Mouse (Mus musculus) c-Kit-positive CD71-negative TER-119-negative erythroid progenitor cells, embryonic 14.5 days (primary cell): ENCODE data around the gene Adat1.

Source experiments
- DNase-seq: peaks from one replicate; pipeline ENCODE4 v3.0.0-alpha.2; 2013; ENCODE audit warnings: low read depth

The Adat1 gene

DNA sequence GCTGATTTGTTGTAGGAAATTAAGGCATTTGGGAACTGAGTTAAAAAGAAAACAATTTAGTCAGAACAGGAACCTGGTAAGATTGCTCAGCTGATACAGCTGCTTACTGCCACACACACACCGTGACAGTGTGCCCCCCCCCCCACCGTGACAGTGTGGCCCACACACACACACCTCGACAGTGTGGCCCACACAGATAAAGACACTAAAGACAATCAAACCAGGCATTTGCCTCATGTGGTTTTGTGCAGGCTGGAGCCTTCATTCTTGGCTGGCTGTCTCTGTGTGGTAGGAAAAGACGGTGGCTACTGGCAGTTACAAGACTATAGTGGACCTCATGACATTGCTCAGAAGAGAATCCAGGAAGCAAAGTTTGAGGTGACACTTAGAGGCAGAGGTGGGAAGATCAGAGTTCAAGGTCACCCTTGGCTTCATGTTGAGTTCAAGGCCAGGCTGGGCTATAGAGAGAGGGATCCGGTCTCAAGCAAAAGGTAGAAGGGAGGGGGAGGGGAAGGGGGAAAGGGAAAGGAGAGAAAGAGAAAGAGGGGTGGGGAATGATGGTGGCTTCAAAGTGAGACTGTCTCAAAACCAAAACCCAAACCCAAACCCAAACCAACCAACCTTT is 24.7 kb downstream of the Adat1 start:
- no peak for DNase-seq

DNA sequence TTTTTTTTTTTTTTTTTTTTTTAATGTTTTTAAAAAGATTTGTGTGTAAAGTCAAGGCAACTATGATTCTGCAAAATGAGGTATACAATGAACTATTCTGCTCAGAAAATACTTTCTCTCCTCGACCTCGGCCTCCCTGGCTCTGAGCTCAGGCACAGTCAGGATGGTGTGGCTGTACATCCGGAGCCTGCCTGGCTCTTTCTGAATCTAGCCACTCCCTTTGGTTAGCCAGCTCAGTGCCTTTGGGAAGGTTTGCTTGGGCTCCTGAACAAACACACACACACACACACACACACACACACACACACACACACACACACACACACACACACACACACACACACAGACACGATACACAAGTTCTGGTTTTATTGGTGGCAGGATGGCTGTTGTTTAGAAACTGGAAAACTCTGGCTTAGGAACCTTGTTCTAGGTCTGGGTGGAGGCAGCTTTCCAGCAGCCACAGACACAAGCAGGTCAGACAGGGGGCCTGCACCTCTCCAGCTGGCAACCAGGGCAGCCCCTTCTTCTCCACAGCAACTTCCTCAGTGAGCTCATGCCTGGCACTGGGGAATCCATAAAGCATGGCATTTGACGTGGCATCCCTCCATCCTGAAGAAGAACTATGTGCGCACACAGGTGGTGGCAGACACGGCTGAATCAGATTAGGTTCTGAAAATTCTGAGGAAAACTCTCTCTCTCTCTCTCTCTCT is 27.1 kb downstream of the Adat1 start:
- DNase-seq: no peak

DNA sequence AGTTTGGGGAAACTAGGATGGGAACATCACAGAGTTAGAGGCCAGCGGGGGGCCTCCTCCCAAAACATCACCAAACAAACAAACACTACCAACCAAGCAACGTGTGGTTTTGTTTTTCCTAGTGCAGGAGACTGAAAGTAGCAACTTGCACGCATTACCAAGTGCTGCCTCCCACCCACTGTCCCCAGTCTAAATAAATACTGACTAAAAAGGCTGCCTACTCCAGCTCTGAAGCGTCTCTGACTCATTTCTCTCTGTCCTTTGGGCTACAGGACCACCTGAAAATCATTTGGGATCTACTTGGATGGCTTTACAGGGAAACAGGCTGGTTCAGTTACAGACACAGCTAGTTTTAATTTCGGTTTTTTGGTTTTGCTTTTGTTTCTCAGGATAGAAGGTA is 27.8 kb downstream of the Adat1 start:
- no peak for DNase-seq

DNA sequence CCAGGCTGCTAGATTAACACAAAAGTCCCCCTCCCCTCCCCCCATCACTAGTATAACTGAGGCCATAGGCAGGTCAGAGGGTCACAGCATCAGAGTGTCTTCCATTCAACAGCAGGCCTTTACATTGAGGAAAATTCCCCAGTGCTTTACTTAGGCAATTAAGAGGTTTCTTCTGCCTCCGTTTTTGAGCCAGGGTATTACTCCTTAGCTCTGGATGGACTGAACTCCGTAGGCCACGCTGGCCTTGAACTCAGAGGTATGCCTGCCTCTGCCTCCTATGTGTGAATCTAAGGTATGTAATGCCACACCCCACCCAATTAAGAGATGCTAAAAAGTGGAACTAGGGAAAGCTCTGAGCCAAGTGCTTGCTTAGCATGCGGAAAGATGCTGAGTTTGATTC is 28.6 kb downstream of the Adat1 start:
- no peak for DNase-seq

DNA sequence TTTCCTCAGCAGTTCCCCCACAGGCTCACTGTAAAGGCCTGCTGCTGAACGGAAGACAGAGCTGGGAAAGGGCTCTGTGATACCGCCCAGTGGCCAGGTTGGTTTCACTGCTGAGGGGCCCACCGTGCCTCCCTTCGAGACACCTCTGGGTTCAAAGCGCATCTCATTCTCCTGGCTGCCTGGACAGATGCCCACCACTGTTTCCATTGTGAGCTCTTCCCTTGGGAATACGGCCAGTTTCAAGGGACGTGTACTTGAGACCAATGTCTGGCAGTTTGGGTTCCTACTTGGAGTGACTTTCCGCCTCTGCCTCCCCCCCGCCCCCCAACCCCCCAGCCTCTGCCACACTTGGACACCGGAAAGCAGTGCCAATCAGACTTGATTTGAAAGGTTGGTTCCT is 29.0 kb downstream of the Adat1 start:
- DNase-seq: no peak

DNA sequence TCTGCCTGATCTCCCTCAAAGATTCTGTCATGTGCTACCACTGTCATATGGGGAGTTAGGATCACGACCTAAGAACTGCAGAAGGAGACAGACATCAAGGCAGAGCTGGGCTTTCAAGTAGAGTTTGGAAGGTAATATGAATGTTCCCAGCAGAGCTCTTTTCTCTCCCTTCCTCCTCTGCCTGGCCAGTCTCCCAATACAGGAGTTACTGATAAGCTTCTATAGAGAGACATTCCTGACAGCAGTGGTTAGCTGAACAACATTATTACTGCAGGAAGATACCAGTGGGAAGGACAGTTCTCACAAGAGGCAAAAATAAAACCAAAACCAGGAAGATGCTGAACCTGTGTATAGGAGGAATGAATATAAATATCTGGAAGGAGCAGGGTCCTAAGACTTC is 29.5 kb downstream of the Adat1 start:
- DNase-seq: no peak

DNA sequence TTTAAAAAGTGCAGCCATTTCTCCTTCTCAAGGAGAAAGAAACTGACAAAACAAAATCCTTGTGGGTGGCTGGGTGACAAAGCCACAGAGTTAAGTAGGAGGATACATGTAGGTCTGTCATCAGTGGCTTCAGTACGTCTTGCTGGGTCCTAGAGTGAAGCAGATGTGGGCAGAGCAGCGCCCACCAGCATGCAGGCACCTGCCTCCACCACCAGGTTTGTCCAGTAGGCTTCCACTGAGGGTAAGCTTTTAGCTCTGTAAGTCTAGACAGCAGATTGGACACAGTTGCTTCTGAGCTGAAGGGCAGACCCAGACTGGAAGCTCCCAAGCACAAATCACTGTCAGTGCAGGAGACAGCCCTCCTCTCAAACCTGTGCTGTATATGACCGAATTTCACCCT is 30.8 kb downstream of the Adat1 start:
- no peak for DNase-seq

DNA sequence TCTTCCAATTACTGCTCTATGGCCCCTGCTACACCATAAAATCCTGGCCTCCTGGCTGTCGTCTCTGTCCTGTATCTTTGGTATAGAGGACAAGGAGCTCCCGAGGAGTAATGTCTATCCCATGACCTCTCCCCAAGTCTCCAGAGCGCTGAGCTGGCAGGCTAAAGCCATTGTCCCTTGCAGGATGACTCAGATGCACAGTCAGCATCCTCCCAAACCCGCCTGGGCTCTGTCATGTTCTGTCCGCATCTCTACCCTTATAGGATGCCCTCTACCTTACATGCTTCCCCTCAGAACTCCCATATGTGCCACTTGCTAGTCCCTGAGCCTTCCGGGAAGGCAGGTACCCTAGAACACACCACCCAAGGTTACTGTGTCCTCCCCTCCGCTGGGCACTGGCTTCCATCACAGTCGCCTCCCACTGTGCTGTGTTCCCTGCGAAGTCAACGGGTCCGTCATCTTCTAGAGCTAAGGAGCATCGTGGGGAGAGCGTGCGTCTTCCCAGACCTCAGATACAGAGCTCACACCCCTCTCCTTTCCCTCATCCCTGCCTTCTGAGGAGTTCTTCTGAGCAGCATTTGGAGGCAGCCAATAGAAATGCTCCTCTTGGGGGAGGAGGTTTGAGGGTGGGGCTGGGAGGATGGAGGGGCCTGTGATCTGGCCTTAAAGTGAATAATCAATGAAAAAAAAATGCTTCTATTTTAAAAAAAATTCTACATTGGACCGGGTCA is 31.3 kb downstream of the Adat1 start:
- no peak for DNase-seq

DNA sequence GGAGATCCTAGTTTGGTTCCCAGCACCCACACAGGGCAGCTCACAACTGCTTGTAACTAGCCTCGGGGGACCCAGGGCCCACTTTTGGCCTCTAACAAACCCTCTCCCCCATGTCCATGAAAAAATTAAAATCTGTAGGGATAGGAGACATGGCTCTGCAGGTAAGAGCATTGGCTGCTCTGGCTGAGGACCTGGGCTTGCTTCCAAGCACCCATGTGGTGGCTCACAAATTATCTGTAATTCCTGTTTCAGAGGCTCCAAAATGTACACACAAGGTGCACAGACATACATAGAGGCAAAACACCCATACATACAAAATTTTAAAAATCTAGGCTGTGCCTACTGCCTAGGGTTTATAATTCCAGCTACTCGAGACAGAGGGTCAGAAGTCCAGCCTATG is 34.9 kb downstream of the Adat1 start:
- no peak for DNase-seq

DNA sequence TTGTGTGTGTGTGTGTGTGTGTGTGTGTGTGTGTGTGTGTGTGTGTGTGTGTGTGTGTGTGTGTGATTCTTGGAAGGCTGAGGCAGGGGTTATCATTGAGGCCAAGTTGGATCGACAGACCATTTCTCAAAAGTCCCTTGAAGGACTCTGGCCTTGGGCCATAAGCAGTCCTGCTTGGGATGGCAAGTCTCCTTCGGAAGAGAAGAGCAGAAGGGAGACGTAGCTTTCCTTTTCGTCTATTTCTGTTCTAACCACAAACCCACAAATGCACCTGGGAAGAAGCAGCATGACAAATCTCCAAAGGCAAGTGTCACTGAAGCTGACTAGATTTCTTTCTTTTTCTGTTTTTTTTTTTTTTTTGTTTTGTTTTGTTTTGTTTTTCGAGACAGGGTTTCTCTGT is 36.2 kb downstream of the Adat1 start:
- DNase-seq: no peak

DNA sequence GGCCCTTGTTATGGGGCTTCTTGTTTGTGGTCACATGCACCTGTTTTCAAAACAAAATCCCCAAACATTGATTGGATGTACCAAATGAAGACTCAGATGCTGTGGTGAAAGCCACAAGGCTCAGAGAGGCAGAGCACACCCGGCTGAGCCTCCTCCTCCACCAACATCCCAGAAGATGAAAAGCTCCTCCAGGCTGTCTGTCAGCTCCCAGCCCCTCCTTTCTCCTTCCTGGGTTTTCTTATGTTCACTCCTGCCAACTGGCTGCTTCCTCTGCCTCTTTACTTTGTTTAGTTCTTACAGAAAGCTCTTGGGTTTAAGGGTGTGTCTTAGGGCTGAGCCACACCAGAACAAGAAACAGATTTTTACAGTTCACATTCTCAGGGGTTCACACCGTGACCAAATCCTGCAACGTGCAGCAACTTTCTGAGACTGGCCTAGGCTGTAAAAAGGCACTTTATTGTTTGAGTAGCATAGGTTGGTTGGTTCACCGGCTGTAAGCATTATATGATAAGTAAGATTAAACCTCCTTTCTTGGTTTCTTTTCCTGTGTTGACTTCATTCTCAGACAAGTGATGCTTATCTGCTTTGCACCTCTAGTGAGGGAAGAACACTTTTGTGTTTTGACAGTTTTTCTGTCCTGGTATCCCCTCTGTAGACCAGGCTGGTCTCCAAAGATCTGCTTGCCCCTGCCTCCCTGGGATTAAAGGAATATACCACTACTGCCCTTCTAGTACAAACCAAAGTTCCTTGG is 37.1 kb downstream of the Adat1 start:
- DNase-seq: no peak

DNA sequence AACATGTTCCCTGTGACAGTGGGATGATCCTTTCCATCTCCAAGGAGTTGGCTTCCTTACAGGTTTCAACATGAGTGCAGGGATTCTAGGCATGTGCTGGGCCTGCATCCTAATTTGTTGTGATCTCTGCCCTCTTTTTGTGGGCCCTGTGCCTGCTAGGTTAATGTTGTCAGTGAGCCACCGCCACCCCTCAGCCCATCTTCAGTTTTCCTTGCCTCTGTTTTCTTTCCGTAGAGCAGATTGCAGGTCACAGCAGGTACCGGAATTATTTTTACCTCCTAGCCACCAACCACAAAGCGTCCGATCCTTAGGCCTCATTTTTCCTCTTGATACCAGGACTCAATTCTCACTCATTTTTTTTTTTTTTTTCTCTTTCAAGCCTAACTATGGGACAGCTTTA is 40.2 kb downstream of the Adat1 start:
- no peak for DNase-seq

DNA sequence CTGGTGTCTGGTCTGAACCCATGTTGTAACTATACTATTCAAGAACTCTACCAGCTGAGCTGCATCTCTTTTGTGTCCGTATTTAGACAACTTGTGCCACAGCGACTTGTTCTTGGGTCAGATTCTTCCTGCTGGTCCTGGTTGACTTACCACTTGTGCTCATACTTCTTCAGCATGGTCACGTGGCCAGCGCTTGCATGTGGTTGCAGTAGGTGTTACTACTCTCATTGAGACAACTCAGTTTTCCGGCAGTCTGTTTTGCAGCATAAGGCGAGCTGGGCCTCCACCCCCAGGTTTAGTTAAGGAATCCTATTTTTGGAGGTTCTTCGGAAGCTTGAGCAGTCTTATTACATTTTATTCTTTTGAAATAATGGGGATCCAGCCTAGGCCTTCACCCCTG is 40.8 kb downstream of the Adat1 start:
- DNase-seq: no peak

DNA sequence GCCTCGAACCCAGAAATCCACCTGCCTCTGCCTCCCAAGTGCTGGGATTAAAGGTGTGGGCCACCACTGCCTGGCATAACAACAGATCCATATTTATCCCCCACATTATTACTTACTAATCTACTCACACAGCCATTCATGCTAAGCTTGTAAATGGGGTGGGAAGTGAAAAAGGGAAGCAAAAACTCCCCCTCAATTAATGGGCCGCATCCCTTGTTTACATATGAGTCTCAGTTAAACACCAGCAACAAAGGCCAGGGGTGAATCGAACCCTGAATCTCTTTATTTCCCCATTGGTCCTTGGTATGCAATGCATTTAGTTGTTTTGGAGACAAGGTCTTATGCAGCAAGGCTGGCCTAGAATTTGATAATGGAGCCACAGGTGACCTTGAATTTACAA is 41.3 kb downstream of the Adat1 start:
- no peak for DNase-seq

DNA sequence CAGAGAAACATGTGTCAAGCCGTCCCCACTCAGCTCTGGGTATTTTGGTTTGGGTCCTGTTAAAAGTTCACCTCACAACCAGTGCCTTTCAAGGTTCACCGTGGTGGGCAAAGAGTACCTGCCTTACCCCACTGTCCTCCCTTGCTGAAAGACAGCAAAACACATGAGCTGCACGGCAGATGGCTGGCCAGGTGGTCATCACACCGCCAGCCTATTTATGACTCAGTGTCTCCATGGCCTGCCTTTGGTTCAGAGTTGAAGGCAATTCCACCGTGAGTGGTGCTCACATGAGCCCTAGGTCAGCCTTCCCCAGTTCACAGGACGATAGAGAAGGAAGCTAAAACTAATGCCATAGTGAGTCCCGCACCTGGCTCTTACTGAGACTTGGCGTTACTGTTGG is 44.1 kb downstream of the Adat1 start:
- no peak for DNase-seq

DNA sequence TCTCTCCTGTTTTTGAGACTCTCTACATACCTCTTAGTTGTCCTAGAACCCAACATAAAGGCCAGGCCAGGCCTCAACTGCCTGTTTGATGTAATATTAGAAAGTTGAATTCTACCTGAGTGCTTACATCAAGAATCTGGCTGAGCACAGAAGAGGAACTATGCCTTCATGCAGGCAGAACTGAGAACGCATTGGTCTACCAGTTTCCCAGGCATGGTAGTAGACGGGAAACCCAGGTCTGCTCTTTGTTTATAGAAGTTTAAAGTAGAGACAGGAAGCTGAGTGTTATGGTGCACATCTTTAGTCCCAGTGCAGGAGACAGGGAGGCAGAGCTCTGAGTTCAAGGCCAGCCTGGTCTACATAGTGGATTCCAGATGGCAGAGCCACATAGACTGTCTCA is 45.0 kb downstream of the Adat1 start:
- no peak for DNase-seq

DNA sequence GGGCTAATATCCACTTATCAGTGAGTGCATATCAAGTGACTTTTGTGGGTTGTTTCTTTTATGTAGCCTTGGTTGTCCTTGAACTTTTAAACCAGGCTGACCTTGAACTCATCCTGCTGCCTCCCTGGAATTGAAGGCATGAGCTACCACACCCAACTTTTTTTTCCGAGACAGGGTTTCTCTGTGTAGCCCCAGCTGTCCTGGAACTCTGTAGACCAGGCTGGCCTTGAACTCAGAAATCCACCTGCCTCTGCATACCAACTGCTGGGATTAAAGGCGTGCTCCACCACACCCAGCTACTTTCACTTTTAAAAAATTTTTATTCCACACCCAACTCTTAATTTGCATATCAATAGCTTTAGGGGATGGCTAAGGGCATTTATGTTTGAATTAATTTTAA is 48.6 kb downstream of the Adat1 start:
- DNase-seq: no peak

DNA sequence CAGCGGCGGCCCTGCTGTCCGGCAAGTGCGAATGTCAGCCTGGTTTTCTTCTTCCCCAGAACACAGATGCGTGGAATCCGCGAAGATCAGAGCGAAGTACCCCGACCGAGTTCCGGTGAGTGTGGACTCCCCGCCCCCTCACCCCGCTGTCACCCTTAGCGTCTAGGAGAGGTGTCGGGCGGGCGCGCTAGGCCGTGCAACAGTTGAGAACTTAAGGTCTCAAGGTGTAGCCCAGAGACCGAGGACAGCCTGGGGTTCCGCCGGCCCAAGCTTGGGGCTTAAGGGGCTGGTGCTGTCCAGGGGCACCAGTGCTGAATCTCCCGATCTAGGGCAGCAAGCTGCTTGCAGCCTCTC is 51.0 kb downstream of the Adat1 start:
- peak; percentile 53 for DNase-seq

DNA sequence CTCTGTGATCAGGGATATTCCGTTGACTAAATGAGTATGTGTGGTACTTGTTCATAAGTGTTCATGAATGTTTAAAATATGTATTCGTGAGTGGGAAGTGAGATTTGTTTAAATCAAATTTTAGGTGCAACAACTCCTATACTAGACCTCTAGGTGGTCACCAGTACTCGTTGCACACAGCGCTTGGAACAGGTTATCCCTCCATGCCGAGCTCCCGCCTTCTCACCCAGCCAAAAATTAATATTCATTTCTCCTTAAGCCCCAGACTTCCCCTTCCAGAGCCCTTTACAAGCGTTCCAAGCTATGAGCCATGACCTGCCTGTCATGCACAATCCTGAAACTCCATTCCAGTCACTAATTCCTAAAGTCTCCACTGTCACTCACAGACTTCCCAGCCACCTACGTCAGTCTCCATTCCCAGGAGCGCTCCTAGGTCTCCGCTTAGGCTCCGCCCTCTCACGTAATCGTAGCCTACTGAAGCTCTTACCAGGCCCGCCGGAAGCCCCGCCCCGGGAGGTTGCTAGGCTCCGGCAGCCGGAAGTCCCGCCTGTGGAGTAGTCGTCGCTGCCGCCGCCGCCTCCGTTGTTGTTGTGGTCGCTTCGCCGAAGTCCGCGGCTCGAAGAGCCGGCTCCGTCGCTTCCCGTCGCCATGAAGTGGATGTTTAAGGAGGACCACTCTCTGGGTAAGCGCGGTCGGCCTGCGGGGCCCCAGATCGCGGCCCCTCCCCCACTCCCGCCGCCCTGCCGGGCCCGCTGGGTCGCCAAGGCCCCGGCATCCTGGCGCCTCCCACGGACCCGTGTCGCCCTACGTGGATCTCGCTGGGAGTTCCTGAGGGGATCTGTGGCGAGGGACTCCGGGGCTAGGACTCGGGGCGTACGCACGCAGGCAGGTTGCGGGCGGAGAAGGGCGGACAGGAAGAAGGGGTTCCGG is 51.7 kb downstream of the Adat1 start, which contains the start of gene Gabarapl2:
TSS of gene Gabarapl2 (plus strand) at position 533 of the 930 bp plus-strand sequence.
- DNase-seq: peak; percentile 89

DNA sequence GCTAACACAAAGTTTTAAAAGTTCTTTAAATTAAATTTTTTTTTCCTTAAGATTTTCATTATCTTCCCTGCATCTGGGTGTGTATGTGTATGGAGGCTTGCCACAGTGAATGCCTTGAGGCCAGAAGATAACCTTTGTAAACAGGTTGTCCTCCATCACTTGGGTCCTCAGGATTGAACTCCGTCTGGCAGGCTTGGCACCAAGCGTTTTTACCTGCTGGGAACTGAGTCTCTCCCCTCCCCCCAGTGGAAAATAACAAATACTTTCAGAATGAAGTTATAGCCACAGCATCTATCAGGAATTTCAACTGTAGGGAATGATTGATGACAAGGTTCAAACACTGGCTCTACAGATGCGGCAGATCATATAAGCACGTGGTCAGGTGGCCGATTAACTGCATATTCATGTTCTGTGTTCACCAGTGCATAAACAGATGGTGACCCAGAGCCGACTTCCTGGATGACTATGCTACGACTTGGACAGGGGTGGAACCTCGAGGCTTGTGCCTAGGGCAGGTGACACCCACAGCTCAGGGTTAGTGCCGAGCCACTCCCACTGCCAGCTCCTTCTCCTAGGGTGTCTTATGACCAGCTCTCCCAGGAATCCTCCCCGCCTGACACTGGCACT is 52.5 kb downstream of the Adat1 start:
- peak; percentile 37 for DNase-seq
